Mouse (Mus musculus) c-Kit-negative CD71-positive TER-119-positive erythroid progenitor cells, embryonic 14.5 days (primary cell): Measurements from ENCODE around the gene Erv3.
"Not testable (repeated sequence)": the region's sequence is repeated elsewhere in the genome, so short reads cannot be mapped to it uniquely, and the experiment has no call there.

Source experiments
- DNase-seq: peaks from one replicate; pipeline ENCODE4 v3.0.0-alpha.2; 2013; ENCODE audit warnings: low read depth, low spot score

Erv3 gene

GRCm38 (mm10) chr2:131863472-131863871 lies 3.9 kb upstream of the Erv3 start:
- DNase-seq, result no peak

- no peak for DNase-seq
Observed at GRCm38 (mm10) chr2:131862617-131863275, 3.2 kb upstream of the Erv3 start.

- no peak for DNase-seq
Observed at GRCm38 (mm10) chr2:131857838-131858237, 1.7 kb downstream of the Erv3 start.

GRCm38 (mm10) chr2:131853719-131854118 lies 5.8 kb downstream of the Erv3 start:
- no peak for DNase-seq

- DNase-seq, result no peak
Observed at GRCm38 (mm10) chr2:131851333-131852092, 8.0 kb downstream of the Erv3 start.

- no peak for DNase-seq
Observed at GRCm38 (mm10) chr2:131850047-131850446, 9.5 kb downstream of the Erv3 start.

- DNase-seq, result no peak
Observed at GRCm38 (mm10) chr2:131847501-131848359, 11.8 kb downstream of the Erv3 start.

- no peak for DNase-seq
Observed at GRCm38 (mm10) chr2:131846811-131847210, 12.7 kb downstream of the Erv3 start.

GRCm38 (mm10) chr2:131846132-131846710 lies 13.3 kb downstream of the Erv3 start:
- DNase-seq, result no peak

- no peak for DNase-seq
Observed at GRCm38 (mm10) chr2:131845671-131846070, 13.9 kb downstream of the Erv3 start.

- DNase-seq, result no peak
Observed at GRCm38 (mm10) chr2:131842568-131842967, 17.0 kb downstream of the Erv3 start.

- no peak for DNase-seq
Observed at GRCm38 (mm10) chr2:131841321-131841693, 18.2 kb downstream of the Erv3 start.

- DNase-seq, result no peak
Observed at GRCm38 (mm10) chr2:131840611-131841320, 18.8 kb downstream of the Erv3 start.

- no peak for DNase-seq
Observed at GRCm38 (mm10) chr2:131834296-131834695, 25.3 kb downstream of the Erv3 start.

- DNase-seq, result no peak
Observed at GRCm38 (mm10) chr2:131831861-131832260, 27.7 kb downstream of the Erv3 start.

- DNase-seq, result not testable (repeated sequence)
Observed at GRCm38 (mm10) chr2:131830945-131831344, 28.6 kb downstream of the Erv3 start.

GRCm38 (mm10) chr2:131827999-131828975 lies 31.3 kb downstream of the Erv3 start:
- DNase-seq, result no peak

- no peak for DNase-seq
Observed at GRCm38 (mm10) chr2:131827026-131827687, 32.4 kb downstream of the Erv3 start.

GRCm38 (mm10) chr2:131825498-131825897 lies 34.0 kb downstream of the Erv3 start:
- DNase-seq, result peak; percentile 60
